Mouse (Mus musculus) adrenal gland, adult 10 weeks (tissue): ENCODE measurements around the gene Olfr907. TPM values are rescaled to one million over a fixed set of nuclear protein-coding genes. Genes with fewer than 3 reads are reported as not detected.

Source experiments
- polyA plus RNA-seq: library from polyadenylated mRNA; stranded (reverse); fragments of 350-450 nt; fragmentation: Illumina TruSeq; extraction: RNeasy Lipid Tissue Mini Kit (QIAGEN cat#74804); gene quantifications from one replicate; pipeline ENCODE4 v1.2.3, GENCODE M21; 2014; ENCODE audit warnings: low read depth, low replicate concordance

Olfr907 gene
- polyA plus RNA-seq = not detected

GRCm38 (mm10) chr9:38495501-38495900 lies at the start of gene Olfr907:
Gene Olfr907, plus strand, starts transcription at chr9:38495801.

GRCm38 (mm10) chr9:38447352-38447751 lies 48.2 kb upstream of the Olfr907 start, which contains the start of gene Olfr902:
Gene Olfr902, plus strand, starts transcription at chr9:38447652.

GRCm38 (mm10) chr9:38462844-38463243 lies 32.8 kb upstream of the Olfr907 start, which contains the start of gene Olfr904:
Gene Olfr904, plus strand, starts transcription at chr9:38463144.

GRCm38 (mm10) chr9:38470807-38471206 lies 24.8 kb upstream of the Olfr907 start, which contains the start of gene Olfr905:
Gene Olfr905, plus strand, starts transcription at chr9:38471107.

GRCm38 (mm10) chr9:38486785-38487184 lies 8.8 kb upstream of the Olfr907 start, which contains the start of gene Olfr906:
Gene Olfr906, plus strand, starts transcription at chr9:38487085.

GRCm38 (mm10) chr9:38521280-38521679 lies 25.7 kb downstream of the Olfr907 start, which contains the start of gene Olfr911-ps1:
Gene Olfr911-ps1, plus strand, starts transcription at chr9:38521580.

GRCm38 (mm10) chr9:38537549-38537948 lies 41.9 kb downstream of the Olfr907 start, which contains the start of gene Olfr910:
Gene Olfr910, plus strand, starts transcription at chr9:38537849.

Other genes starting within 250 kb of the Olfr907 start
- gene Olfr143, start 243.0 kb upstream of the Olfr907 start, polyA plus RNA-seq = not detected
- gene Olfr895, start 227.9 kb upstream of the Olfr907 start, polyA plus RNA-seq = not detected
- not detected for gene Olfr896-ps1, start 204.7 kb upstream of the Olfr907 start, polyA plus RNA-seq
- gene Olfr25, start 166.7 kb upstream of the Olfr907 start, polyA plus RNA-seq = not detected
- gene Olfr898, start 147.4 kb upstream of the Olfr907 start, polyA plus RNA-seq = not detected
- not detected for gene Olfr250, start 128.9 kb upstream of the Olfr907 start, polyA plus RNA-seq
- gene Olfr251, start 118.7 kb upstream of the Olfr907 start, polyA plus RNA-seq = not detected
- gene Olfr147, start 94.1 kb upstream of the Olfr907 start, polyA plus RNA-seq = not detected
- not detected for gene Olfr901, start 66.3 kb upstream of the Olfr907 start, polyA plus RNA-seq
- not detected for gene Olfr902, start 48.1 kb upstream of the Olfr907 start, polyA plus RNA-seq
- not detected for gene Olfr904, start 32.7 kb upstream of the Olfr907 start, polyA plus RNA-seq
- gene Olfr905, start 24.7 kb upstream of the Olfr907 start, polyA plus RNA-seq = not detected
- gene Olfr906, start 8.7 kb upstream of the Olfr907 start, polyA plus RNA-seq = not detected
- not detected for gene Olfr911-ps1, start 25.8 kb downstream of the Olfr907 start, polyA plus RNA-seq
- gene Olfr910, start 42.0 kb downstream of the Olfr907 start, polyA plus RNA-seq = not detected
- gene Olfr912, start 84.4 kb downstream of the Olfr907 start, polyA plus RNA-seq = not detected
- not detected for gene Olfr913, start 97.0 kb downstream of the Olfr907 start, polyA plus RNA-seq
- not detected for gene Olfr914, start 109.3 kb downstream of the Olfr907 start, polyA plus RNA-seq
- gene Olfr916, start 164.1 kb downstream of the Olfr907 start, polyA plus RNA-seq = not detected
- not detected for gene Olfr917, start 170.0 kb downstream of the Olfr907 start, polyA plus RNA-seq
- not detected for gene Olfr918, start 178.8 kb downstream of the Olfr907 start, polyA plus RNA-seq
- gene Olfr919, start 207.9 kb downstream of the Olfr907 start, polyA plus RNA-seq = not detected
- gene Vwa5a, start 222.5 kb downstream of the Olfr907 start, polyA plus RNA-seq = 120 TPM